Mouse (Mus musculus) liver, adult 2 months (tissue): ENCODE data around the gene Olfr794.

Source experiments
- CTCF ChIP-seq: fragments of 200-500 bp; IDR thresholded peaks from 2 replicates; pipeline ENCODE4 v1.5.1; 2011; ENCODE audit warnings: low read depth, low read length, control low read depth
- POLR2A ChIP-seq: fragments of 200-500 bp; IDR thresholded peaks from 2 replicates; pipeline ENCODE4 v1.6.1; 2011; ENCODE audit warnings: low read length, control low read depth; ENCODE audit not compliant: insufficient read depth; ENCODE audit errors: extremely low read depth

- no peak for TF ChIP-seq CTCF
- no peak for TF ChIP-seq POLR2A
Measured at GRCm38 (mm10) chr10:129521492-129521891, 46.0 kb upstream of the Olfr794 start, which contains the start of gene Olfr791.
